Mouse (Mus musculus) heart, adult 2 months (tissue): Measurements from ENCODE around the gene Acap2. TPM values are rescaled to one million over a fixed set of nuclear protein-coding genes. Genes with fewer than 3 reads are reported as not detected.

ENCODE experiments used
- DNase-seq, 2 experiments: peaks; one replicate each; pipeline ENCODE4 v3.0.0; 2021
- H3K27ac ChIP-seq: fragments of 200-600 bp; 2 replicates; pipeline ENCODE4 v1.8.1; 2022
- H3K27me3 ChIP-seq: fragments of 200-500 bp; 2 replicates; pipeline ENCODE4 v1.6.1; 2012; ENCODE audit warnings: mild to moderate bottlenecking, low read length, inconsistent platforms, mixed read lengths; ENCODE audit not compliant: control insufficient read depth, insufficient read depth
- H3K36me3 ChIP-seq: fragments of 200-500 bp; 2 replicates; pipeline ENCODE4 v1.6.1; 2012; ENCODE audit warnings: low read length, inconsistent platforms; ENCODE audit not compliant: control insufficient read depth, insufficient read depth
- H3K4me1 ChIP-seq: fragments of 200-500 bp; 2 replicates; pipeline ENCODE4 v1.6.1; 2011; ENCODE audit warnings: low read length; ENCODE audit not compliant: control insufficient read depth, insufficient read depth
- H3K4me3 ChIP-seq: fragments of 200-600 bp; 2 replicates; pipeline ENCODE4 v1.8.1; 2022
- H3K79me2 ChIP-seq: fragments of 200-500 bp; replicated peaks from 2 replicates; pipeline ENCODE4 v1.6.1; 2012; ENCODE audit warnings: mild to moderate bottlenecking, inconsistent platforms, low read length, moderate library complexity, mixed read lengths; ENCODE audit not compliant: control insufficient read depth, insufficient read depth
- H3K9ac ChIP-seq: fragments of 200-500 bp; 2 replicates; pipeline ENCODE4 v1.6.1; 2012; ENCODE audit warnings: low read depth, mild to moderate bottlenecking, control low read depth, inconsistent platforms, low read length, mixed read lengths
- CTCF ChIP-seq: fragments of 200-600 bp; IDR thresholded peaks from 2 replicates; pipeline ENCODE4 v1.8.1; 2022; ENCODE audit warnings: antibody characterized with exemption, mild to moderate bottlenecking, moderate library complexity
- EP300 ChIP-seq: fragments of 200-500 bp; IDR thresholded peaks from 2 replicates; pipeline ENCODE4 v1.6.1; 2011; ENCODE audit warnings: low read depth, low read length, control low read depth; ENCODE audit not compliant: insufficient read depth
- POLR2A ChIP-seq: fragments of 200-500 bp; IDR thresholded peaks from 2 replicates; pipeline ENCODE4 v1.6.1; 2011; ENCODE audit warnings: mild to moderate bottlenecking, low read depth, low read length, control low read depth; ENCODE audit not compliant: insufficient read depth
- WGBS: fragments of 180-500 bp; shearing (Covaris S2); methylation state at CpG from one replicate; pipeline ENCODE4 v1.1.7; 2018; 5-methylcytosine and 5-hydroxymethylcytosine counted together
- intact Hi-C: fragments of 180-260 bp; cut with DNase I; formaldehyde crosslinking; loops from one replicate; pipeline ENCODE4 v1.15.1; 2025
- polyA plus RNA-seq: library from polyadenylated mRNA; depleted of rRNA; stranded (reverse); fragments of >200 nt; gene quantifications from 2 replicates; pipeline ENCODE4 v1.2.3, GENCODE M21; 2012
- total RNA-seq, 2 experiments: library from RNA; stranded (reverse); gene quantifications; 2 replicates each; pipeline ENCODE4 v1.2.3; 2021

The Acap2 gene
- total and polyA plus RNA-seq, 3 experiments = 8.2 to 17.8 (median 17.6) TPM

DNA sequence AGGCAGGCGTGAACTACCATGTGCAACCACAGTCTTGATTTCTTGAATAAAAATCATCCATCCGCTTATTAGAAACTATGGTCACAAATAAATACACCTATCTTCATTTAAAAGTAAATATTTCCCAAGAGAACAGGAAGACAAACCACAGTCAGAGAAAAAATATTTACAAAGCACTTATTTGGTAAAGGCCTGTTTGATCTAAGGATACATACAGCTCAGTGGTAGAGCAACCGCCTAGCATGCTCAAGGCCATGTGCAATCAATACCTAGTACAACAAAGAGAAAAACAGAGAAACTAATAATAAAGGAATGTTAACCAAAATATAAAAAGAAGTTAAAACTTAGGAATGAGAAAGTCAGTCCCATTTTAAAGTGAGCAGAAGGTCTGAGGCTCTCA lies 28.8 kb downstream of the Acap2 start:
- H3K4me3 ChIP-seq = no peak overlapping the region
- peaks cover 3% of the 10 kb centered on the region; the same call in 1 of the 2 replicates for H3K36me3 ChIP-seq
- DNase-seq = no peak
- no peak overlapping the region for H3K27ac ChIP-seq
- TF ChIP-seq CTCF (no peak), POLR2A (no peak), EP300 (no peak)
- H3K27me3 ChIP-seq = no peaks in the 10 kb centered on the region
- intact Hi-C loops = no loop called here
- WGBS = 95% methylated on average over 3 of the region's 3 CpGs
- peaks cover 8% of the 10 kb centered on the region for H3K79me2 ChIP-seq
- no peak overlapping the region for H3K9ac ChIP-seq
- peaks cover 3% of the 10 kb centered on the region for H3K4me1 ChIP-seq

DNA sequence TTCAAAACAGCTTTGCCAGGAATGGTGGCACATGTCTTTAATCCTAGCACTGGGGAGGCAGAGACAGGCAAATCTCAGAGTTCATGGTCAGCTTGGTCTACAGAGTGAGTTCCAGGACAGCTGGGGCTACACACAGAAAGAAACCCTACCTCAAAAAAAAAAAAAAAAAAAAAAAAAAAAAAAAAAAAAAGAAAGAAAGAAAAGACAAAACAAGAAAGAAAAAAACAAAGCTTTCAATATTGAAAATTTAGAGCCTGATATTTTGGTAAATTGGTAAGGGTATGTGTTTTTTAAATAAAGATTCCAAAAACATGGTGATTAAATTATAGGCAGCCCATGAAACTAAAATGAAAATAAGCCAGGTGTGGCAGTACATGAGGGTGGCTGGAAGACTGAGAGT lies 29.6 kb downstream of the Acap2 start:
- intact Hi-C loops = no loop called here
- peaks cover 3% of the 10 kb centered on the region; the same call in 1 of the 2 replicates for H3K36me3 ChIP-seq
- no peak overlapping the region for H3K4me3 ChIP-seq
- no peak overlapping the region for H3K9ac ChIP-seq
- H3K27me3 ChIP-seq = no peaks in the 10 kb centered on the region
- peaks cover 8% of the 10 kb centered on the region for H3K79me2 ChIP-seq
- H3K4me1 ChIP-seq = peaks cover 3% of the 10 kb centered on the region
- no peak overlapping the region for H3K27ac ChIP-seq
- TF ChIP-seq EP300 = no peak
- no peak for TF ChIP-seq POLR2A
- TF ChIP-seq CTCF = no peak
- no peak for DNase-seq

DNA sequence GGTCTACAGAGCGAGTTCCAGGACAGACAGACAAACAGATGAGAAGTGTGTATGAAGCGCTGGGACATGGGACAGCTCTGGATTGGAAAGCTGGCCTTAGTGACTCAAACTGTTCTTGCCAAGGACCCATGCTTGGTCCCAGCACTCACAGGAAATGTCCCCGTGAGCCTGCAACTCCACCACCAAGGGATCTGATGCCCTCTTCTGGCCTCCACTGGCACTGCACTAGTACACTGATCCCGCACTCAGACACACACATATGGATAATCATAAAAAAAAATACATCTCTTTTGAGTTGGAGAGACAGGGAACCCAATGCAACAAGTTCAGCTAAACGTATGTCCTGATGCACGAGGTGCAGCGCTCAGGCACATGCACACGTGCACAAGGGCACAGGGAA lies 30.7 kb downstream of the Acap2 start:
- Histone ChIP-seq H3K9ac (no peak overlapping the region), H3K4me3 (no peak overlapping the region), H3K27ac (no peak overlapping the region), H3K27me3 (no peaks in the 10 kb centered on the region), H3K36me3 (no peaks in the 10 kb centered on the region), H3K4me1 (peaks cover 4% of the 10 kb centered on the region), H3K79me2 (peaks cover 8% of the 10 kb centered on the region)
- 95% methylated on average over 8 of the region's 8 CpGs for WGBS
- intact Hi-C loops = no loop called here
- DNase-seq = no peak
- no peak for TF ChIP-seq POLR2A
- TF ChIP-seq CTCF = peak; percentile 49

DNA sequence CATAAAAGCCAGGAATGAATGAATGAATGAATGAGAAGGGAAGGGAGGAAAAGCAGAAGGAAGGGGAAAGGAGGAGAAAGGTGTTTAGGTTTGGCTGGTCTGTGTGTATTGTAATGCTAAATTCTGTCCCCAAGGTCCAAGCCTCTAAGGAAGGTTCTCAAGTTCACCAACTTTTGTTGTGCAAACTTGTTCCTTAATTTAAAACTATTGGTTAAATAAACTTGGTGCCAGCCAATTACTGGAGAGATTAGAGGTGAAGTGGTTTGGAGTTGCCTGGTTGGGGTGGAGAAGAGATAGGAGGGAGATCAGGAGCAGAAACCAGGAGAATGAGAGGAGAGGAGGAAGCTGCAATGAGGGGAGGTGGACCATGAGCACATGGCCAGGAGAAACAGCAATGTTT lies 31.4 kb downstream of the Acap2 start:
- Histone ChIP-seq H3K9ac (no peak overlapping the region), H3K4me3 (no peak overlapping the region), H3K4me1 (peaks cover 6% of the 10 kb centered on the region), H3K36me3 (peaks cover 5% of the 10 kb centered on the region; the same call in 1 of the 2 replicates), H3K79me2 (peaks cover 5% of the 10 kb centered on the region; the same call in 1 of the 2 replicates), H3K27me3 (no peaks in the 10 kb centered on the region), H3K27ac (no peak overlapping the region)
- DNase-seq = no peak
- TF ChIP-seq CTCF (no peak), EP300 (no peak), POLR2A (no peak)
- intact Hi-C loops = no loop called here

DNA sequence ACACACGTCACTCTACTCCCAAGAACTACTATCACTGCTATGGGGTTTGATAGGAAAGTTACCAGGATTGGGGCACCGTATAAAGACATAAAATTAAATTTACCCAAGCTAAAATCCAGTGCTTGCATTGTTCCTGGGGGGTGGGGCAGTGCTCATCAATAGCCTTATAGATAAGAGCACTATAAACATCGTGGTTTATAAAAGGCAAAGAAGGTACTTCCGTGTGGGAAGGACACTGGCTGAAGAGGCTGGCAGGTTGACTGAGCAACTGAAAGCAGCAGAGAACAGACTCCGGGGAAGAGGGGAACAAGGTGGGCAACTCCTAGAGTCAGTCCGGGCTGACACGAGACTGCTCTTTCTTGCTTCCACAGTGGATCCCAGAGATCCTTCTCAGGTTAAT lies 33.1 kb downstream of the Acap2 start:
- no peak for DNase-seq
- H3K4me1 ChIP-seq = peaks cover 7% of the 10 kb centered on the region
- H3K27me3 ChIP-seq = no peaks in the 10 kb centered on the region
- peaks cover 5% of the 10 kb centered on the region; the same call in 1 of the 2 replicates for H3K36me3 ChIP-seq
- H3K79me2 ChIP-seq = peaks cover 11% of the 10 kb centered on the region
- no peak overlapping the region for H3K27ac ChIP-seq
- no peak for TF ChIP-seq CTCF
- TF ChIP-seq EP300 = no peak
- no peak for TF ChIP-seq POLR2A
- H3K9ac ChIP-seq = no peak overlapping the region
- no peak overlapping the region for H3K4me3 ChIP-seq
- intact Hi-C loops = no loop called here
- WGBS = 48% methylated on average over 7 of the region's 7 CpGs

DNA sequence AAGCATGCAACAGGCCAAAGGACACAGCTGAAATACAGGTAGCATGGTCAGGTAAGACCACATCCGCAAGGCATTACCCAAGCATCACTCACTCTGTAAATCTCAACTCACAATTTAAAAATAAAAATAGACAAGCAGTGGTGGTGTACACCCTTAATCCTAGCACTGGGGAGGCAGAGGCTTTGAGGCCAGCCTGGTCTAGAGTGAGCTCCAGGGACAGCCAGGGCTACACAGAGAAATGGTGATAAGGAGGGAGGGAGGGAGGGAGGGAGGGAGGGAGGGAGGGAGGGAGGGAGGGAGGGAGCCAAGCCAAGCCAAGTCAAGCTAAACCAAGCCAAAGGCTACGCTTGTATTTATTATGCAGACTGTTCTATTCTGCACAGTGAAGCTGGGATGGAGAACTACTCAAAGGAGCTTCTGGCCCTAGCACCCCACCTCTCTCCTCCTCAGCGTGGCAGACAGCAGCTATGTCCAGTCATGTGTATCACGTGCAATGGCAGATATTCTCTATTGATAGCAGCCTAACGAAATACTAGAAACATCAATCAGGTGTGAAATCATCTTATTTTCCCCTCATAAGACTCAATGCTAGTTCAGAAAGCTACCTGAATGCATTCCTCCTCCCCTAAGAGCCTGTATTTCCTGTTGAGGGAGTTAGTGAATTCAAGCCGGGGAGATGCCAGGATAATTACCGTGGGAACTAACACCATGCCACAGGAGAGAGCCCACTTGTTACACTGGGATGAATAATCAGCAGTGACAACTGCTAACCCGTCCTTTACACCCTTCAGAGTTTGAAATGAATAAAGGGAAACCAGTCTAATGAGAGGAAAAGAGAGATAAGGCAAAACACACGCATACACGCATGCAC lies 33.8 kb downstream of the Acap2 start:
- no peak overlapping the region for H3K9ac ChIP-seq
- no peak for DNase-seq
- peaks cover 16% of the 10 kb centered on the region for H3K79me2 ChIP-seq
- WGBS = 60% methylated on average over 10 of the region's 10 CpGs
- H3K27ac ChIP-seq = no peak overlapping the region
- no peaks in the 10 kb centered on the region for H3K27me3 ChIP-seq
- TF ChIP-seq EP300 (no peak), POLR2A (no peak), CTCF (no peak)
- peaks cover 5% of the 10 kb centered on the region; the same call in 1 of the 2 replicates for H3K36me3 ChIP-seq
- intact Hi-C loops = no loop called here
- H3K4me3 ChIP-seq = no peak overlapping the region
- peaks cover 7% of the 10 kb centered on the region for H3K4me1 ChIP-seq
